ENCODE assay signal across 8 mouse cellular contexts in the genomic region with DNA sequence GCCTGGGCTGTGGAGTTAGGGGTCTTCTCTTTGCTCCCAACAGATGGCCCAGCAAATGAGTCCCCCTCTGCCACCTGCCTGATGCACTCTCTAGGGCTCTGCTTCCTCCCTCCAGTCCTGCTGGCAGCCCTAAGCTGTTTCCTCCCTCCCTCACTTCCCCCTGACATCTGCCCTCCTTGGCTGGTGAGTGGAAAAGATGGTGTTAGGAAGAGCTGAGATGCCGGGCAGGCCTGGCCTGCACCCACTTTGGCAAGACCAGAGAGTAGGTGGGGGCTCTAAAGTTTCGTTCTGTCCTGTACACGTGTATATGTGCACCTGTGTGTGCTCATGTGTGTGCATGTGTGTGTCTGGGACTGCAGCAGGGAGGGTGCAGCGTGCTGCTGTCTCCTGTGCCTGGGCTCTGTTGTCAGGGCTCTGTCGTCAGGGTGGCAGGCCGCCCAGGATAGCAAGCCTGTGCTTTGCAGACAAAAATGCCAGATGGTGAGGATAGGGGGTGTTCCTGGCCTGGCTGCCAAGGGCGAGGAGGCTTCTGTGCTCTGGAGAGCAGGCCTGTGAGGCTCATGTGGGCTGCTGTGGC.
DNase-seq lines count a peak whose midpoint lies in the region; ATAC-seq lines count a peak whose summit lies in the region.

No protein-coding gene starts in this region.

- peak overlapping the region; percentile 32; the same call in 1 of the 2 replicates for H3K9ac ChIP-seq in midbrain, embryonic 16.5 days (ENCODE audit: low read depth, low read length)

- peak; percentile 46 for DNase-seq in urinary bladder, postnatal 14 days (ENCODE audit: low spot score)
- DNase-seq in urinary bladder, adult 18-20 months (ENCODE audit: low spot score in 2 of 2) = no peak
- DNase-seq in frontal cortex, adult 2 months (ENCODE audit: extremely low spot score in 1 of 2, low spot score in 1 of 2) = peak; percentile 87 to 92
- DNase-seq in heart, postnatal 25 days (ENCODE audit: low spot score) = peak; percentile 61
- DNase-seq in left cerebral cortex, adult 8-10 months (ENCODE audit: low spot score in 2 of 2) = peak; percentile 62 to 95
- DNase-seq in testis, postnatal 10 days (ENCODE audit: low spot score) = peak; percentile 64
- DNase-seq in kidney, postnatal 25 days = no peak

- H3K27ac ChIP-seq in midbrain, embryonic 16.5 days (ENCODE audit: low read length) = peak overlapping the region; percentile 84

- H3K9me3 ChIP-seq in midbrain, embryonic 16.5 days (replicated peaks; ENCODE audit: control insufficient read depth, low read length, poor library complexity, severe bottlenecking) = no peaks in the 10 kb centered on the region

- H3K4me1 ChIP-seq in midbrain, embryonic 16.5 days (ENCODE audit: control insufficient read depth, insufficient read depth, low read length) = peaks cover 9% of the 10 kb centered on the region

- ATAC-seq in midbrain, embryonic 16.5 days = peak; percentile 94

- no peaks in the 10 kb centered on the region for H3K27me3 ChIP-seq in midbrain, embryonic 16.5 days (ENCODE audit: control insufficient read depth, insufficient read depth, low read depth, low read length)

- no peak overlapping the region for H3K4me3 ChIP-seq in midbrain, embryonic 16.5 days (ENCODE audit: low read depth, low read length)

- 18% methylated on average over 7 of the region's 7 CpGs for WGBS in midbrain, embryonic 16.5 days

- intact Hi-C loops in heart, postnatal 25 days (cut with DNase I) = loop anchor here (5.0 kb wide), 1 partner anchor 76 kb away; no protein-coding TSS in a partner anchor

- no peak overlapping the region for H3K4me2 ChIP-seq in midbrain, embryonic 16.5 days (ENCODE audit: low read length)

- no peaks in the 10 kb centered on the region for H3K36me3 ChIP-seq in midbrain, embryonic 16.5 days (ENCODE audit: control insufficient read depth, insufficient read depth, low read length)

Comparison
In these comparisons a context has a peak if more than half of its experiments do, and no peak if none do; other contexts are left out.
1. DNase-seq: peak in urinary bladder, postnatal 14 days (single experiment), frontal cortex, adult 2 months (2 of 2), heart, postnatal 25 days (single experiment), left cerebral cortex, adult 8-10 months (2 of 2) and testis, postnatal 10 days (single experiment); none in urinary bladder, adult 18-20 months (0 of 2) and kidney, postnatal 25 days (0 of 2).